ENCODE assay signal across 10 mouse cellular contexts in the genomic region with DNA sequence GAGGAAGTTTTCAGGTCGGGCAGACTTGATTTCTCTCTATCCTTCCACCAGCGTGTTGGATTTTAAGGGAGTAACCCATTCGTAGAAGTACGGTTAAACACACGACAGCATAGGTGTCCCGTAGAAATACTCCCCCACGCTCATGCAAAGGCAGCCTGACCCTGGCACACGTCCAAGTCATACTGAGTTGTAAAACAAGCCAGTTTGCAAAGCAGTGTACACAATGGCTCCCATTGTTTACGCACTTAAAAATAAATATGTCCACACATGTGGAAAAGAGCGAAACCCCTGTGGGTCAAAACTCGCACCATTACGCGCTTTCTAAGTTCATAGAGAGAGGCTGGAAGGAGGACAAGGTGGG. TPM values are rescaled to one million over a fixed set of nuclear protein-coding genes. Genes with fewer than 3 reads are reported as not detected.
A peak's percentile ranks its signal among the peaks of the same experiment; 100 is the strongest.
DNase-seq lines count a peak whose midpoint lies in the region; ATAC-seq and TF ChIP-seq lines count a peak whose summit lies in the region.
"Had no signal": no experiment of that assay in that cellular context is flagged by ENCODE, and none has a peak within 500 bp of the region (broad histone marks: within the 10 kb centered on the region; RNA-seq: fewer than 3 reads in every experiment).

No protein-coding gene starts in this region.

- no peak for TF ChIP-seq CTCF in liver, embryonic 14.5 days (IDR thresholded peaks at IDR 0.05; ENCODE audit: low read depth)

- no peaks in the 10 kb centered on the region for H3K27me3 ChIP-seq in heart, embryonic 14.5 days (ENCODE audit: control insufficient read depth, insufficient read depth, low read length)
- no peaks in the 10 kb centered on the region for H3K27me3 ChIP-seq in liver, embryonic 14.5 days (ENCODE audit: control insufficient read depth, insufficient read depth, low read length)
- H3K27me3 ChIP-seq: midbrain, embryonic 12.5 days had no signal

- no peaks in the 10 kb centered on the region for H3K9me3 ChIP-seq in heart, embryonic 14.5 days (ENCODE audit: control insufficient read depth, low read length)
- no peaks in the 10 kb centered on the region for H3K9me3 ChIP-seq in liver, embryonic 14.5 days (ENCODE audit: control insufficient read depth, low read length)
- H3K9me3 ChIP-seq: midbrain, embryonic 12.5 days had no signal

- no peaks in the 10 kb centered on the region for H3K4me1 ChIP-seq in heart, embryonic 14.5 days (ENCODE audit: control insufficient read depth in 2 of 2, insufficient read depth in 2 of 2, low read length in 2 of 2)
- H3K4me1 ChIP-seq in liver, embryonic 14.5 days (replicated peaks; ENCODE audit: control insufficient read depth in 2 of 2, insufficient read depth in 2 of 2, low read length in 1 of 2): peaks cover 0 to 2% of the 10 kb centered on the region in 2 experiments; a peak in 2 of 4 replicates

- no peak for ATAC-seq in heart, embryonic 14.5 days (ENCODE audit: insufficient number of reproducible peaks, insufficient read depth, low FRiP score, low read depth)
- no peak for ATAC-seq in liver, embryonic 14.5 days (ENCODE audit: insufficient read depth)

- WGBS in heart, embryonic 14.5 days: 58% methylated on average over 13 of the region's 13 CpGs
- 66% methylated on average over 13 of the region's 13 CpGs for WGBS in liver, embryonic 14.5 days (ENCODE audit: insufficient replicate concordance)

- TF ChIP-seq EP300 in liver, embryonic 14.5 days (IDR thresholded peaks at IDR 0.05; ENCODE audit: low read depth): no peak

- no peaks in the 10 kb centered on the region for H3K36me3 ChIP-seq in heart, embryonic 14.5 days (ENCODE audit: control insufficient read depth, insufficient read depth, low read length)
- no peaks in the 10 kb centered on the region for H3K36me3 ChIP-seq in liver, embryonic 14.5 days (replicated peaks; ENCODE audit: control insufficient read depth, insufficient read depth, low read depth)
- H3K36me3 ChIP-seq: midbrain, embryonic 12.5 days had no signal

- H3K27ac ChIP-seq in heart, embryonic 14.5 days (replicated peaks in 1 of 2; ENCODE audit: control insufficient read depth in 1 of 2, insufficient read depth in 1 of 2, low read depth in 2 of 2, low read length in 2 of 2): no peak overlapping the region
- H3K27ac ChIP-seq in liver, embryonic 14.5 days: no peak overlapping the region
- H3K27ac ChIP-seq: midbrain, embryonic 12.5 days had no signal

- DNase-seq in heart, adult 11 months: no peak
- peak; percentile 26 to 54 for DNase-seq in urinary bladder, postnatal 36 days (ENCODE audit: low spot score in 2 of 2)
- DNase-seq in urinary bladder, postnatal 4 days (ENCODE audit: low spot score in 2 of 2): no peak
- DNase-seq in liver, embryonic 14.5 days (ENCODE audit: low read depth in 3 of 3, low spot score in 3 of 3): no peak
- DNase-seq in thymus, postnatal 4 days: no peak
- DNase-seq in c-Kit-positive CD71-positive TER-119-positive erythroid progenitor cells, embryonic 14.5 days (ENCODE audit: low spot score): no peak
- no peak for DNase-seq in spleen, postnatal 14 days (ENCODE audit: low spot score in 2 of 2)
- DNase-seq: adrenal gland, adult 8-10 months had no signal

- no peak overlapping the region for H3K4me3 ChIP-seq in heart, embryonic 14.5 days (ENCODE audit: control insufficient read depth in 1 of 2, insufficient read depth in 1 of 2, low read depth in 1 of 2, low read length in 2 of 2)
- H3K4me3 ChIP-seq in liver, embryonic 14.5 days (ENCODE audit: insufficient read depth in 1 of 2, low read depth in 2 of 2, low read length in 2 of 2): no peak overlapping the region
- H3K4me3 ChIP-seq: midbrain, embryonic 12.5 days had no signal

- H3K9ac ChIP-seq in heart, embryonic 14.5 days (ENCODE audit: low read length): no peak overlapping the region
- H3K9ac ChIP-seq in liver, embryonic 14.5 days (replicated peaks): no peak overlapping the region
- H3K9ac ChIP-seq: midbrain, embryonic 12.5 days had no signal

- H3K4me2 ChIP-seq in heart, embryonic 14.5 days (ENCODE audit: low read length): peak overlapping the region; percentile 35
- H3K4me2 ChIP-seq in liver, embryonic 14.5 days (ENCODE audit: low read depth): peak overlapping the region; percentile 22; the same call in 1 of the 2 replicates
- H3K4me2 ChIP-seq: midbrain, embryonic 12.5 days had no signal

RNA-seq across cellular contexts. Expression of gene Park7, which starts 24.3 kb away (rescaled TPM):
- polyA plus RNA-seq in heart, embryonic 14.5 days (2014; fragmentation: Nextera tagmentation; extraction: Ambion mirVana): 333 and 351 TPM in 2 replicates
- polyA plus RNA-seq in liver, embryonic 14.5 days (2012; rRNA removed): 130 and 180 TPM in 2 replicates
- 259 and 263 TPM in 2 replicates for polyA plus RNA-seq in liver, embryonic 14.5 days (2014; fragmentation: Nextera tagmentation; extraction: Ambion mirVana)

RNA-seq across cellular contexts. Expression of gene Tnfrsf9, which starts 24.4 kb away (rescaled TPM):
- 1.8 and 2.1 TPM in 2 replicates for polyA plus RNA-seq in heart, embryonic 14.5 days (2014; fragmentation: Nextera tagmentation; extraction: Ambion mirVana)
- polyA plus RNA-seq in liver, embryonic 14.5 days (2012; rRNA removed): 0.08 and 0.10 TPM in 2 replicates
- not detected in 2 replicates for polyA plus RNA-seq in liver, embryonic 14.5 days (2014; fragmentation: Nextera tagmentation; extraction: Ambion mirVana)

RNA-seq across cellular contexts. Expression of gene Errfi1, which starts 36.2 kb away (rescaled TPM):
- 9.4 and 10.7 TPM in 2 replicates for polyA plus RNA-seq in heart, embryonic 14.5 days (2014; fragmentation: Nextera tagmentation; extraction: Ambion mirVana)
- 11.3 and 12.6 TPM in 2 replicates for polyA plus RNA-seq in liver, embryonic 14.5 days (2012; rRNA removed)
- polyA plus RNA-seq in liver, embryonic 14.5 days (2014; fragmentation: Nextera tagmentation; extraction: Ambion mirVana): 23.1 and 26.1 TPM in 2 replicates

Comparison
In these comparisons a context has a peak if more than half of its experiments do, and no peak if none do; other contexts are left out.
1. DNase-seq: peak in urinary bladder, postnatal 36 days (2 of 2); none in heart, adult 11 months (single experiment), urinary bladder, postnatal 4 days (0 of 2), liver, embryonic 14.5 days (0 of 3), thymus, postnatal 4 days (single experiment), c-Kit-positive CD71-positive TER-119-positive erythroid progenitor cells, embryonic 14.5 days (single experiment) and spleen, postnatal 14 days (0 of 2).